Mouse (Mus musculus): ENCODE data around the gene Spsb4.

The Spsb4 gene

DNA sequence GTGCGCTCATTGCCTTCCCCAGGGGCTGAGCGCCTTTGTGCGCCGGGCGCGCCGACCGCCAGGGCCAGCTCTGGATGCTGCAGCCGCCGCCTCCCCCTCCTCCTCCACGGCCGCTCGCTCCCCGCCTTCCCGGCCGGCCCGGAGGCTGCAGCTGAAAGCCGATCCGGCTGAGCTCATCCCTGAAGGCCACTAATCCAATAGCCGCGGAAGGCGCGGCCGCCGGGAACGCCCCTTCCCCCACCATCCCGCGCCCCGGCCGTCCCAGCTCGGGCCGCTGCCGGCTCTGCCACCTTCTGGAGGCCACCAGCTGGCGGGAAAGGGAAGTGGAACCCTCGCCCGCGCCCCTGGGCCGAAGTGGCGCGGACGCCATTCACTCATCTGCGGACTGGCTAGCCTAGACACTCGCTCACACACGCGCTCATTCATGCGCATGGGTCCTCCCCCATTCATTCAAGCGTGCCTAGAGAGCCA, at the start of gene Spsb4:
Gene Spsb4 (minus strand): TSS at position 167 of the 471 bp plus-strand sequence.
- no peak for DNase-seq (ENCODE audit: low read depth, low spot score)

DNA sequence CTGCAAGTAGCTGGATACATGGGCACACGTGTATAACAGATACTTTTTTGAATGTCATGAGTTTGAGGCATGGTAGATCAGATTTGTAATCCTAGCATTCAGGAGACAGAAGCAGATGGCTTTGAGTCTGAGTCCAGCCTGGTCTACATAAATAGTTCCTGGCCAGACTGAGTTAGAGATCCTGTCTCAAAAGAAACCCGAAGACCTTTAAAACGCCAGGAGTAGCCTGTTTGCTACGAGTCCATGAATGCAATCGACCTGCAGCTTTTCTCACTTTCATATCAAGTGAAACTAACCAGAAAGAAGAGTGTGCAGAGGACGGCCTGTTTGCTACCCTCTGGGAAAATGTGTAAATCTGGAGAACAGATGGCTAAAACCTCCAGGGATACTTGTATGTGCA, 49.1 kb upstream of the Spsb4 start:
- no peak for DNase-seq (ENCODE audit: low read depth, low spot score)

GRCm38 (mm10) chr9:97065885-97066284, 47.2 kb upstream of the Spsb4 start:
- no peak for DNase-seq (ENCODE audit: low read depth, low spot score)

- DNase-seq (ENCODE audit: low read depth, low spot score), result no peak
Measured at GRCm38 (mm10) chr9:97065216-97065615, 46.6 kb upstream of the Spsb4 start.

GRCm38 (mm10) chr9:97064161-97064560, 45.5 kb upstream of the Spsb4 start:
- no peak for DNase-seq (ENCODE audit: low read depth, low spot score)

DNA sequence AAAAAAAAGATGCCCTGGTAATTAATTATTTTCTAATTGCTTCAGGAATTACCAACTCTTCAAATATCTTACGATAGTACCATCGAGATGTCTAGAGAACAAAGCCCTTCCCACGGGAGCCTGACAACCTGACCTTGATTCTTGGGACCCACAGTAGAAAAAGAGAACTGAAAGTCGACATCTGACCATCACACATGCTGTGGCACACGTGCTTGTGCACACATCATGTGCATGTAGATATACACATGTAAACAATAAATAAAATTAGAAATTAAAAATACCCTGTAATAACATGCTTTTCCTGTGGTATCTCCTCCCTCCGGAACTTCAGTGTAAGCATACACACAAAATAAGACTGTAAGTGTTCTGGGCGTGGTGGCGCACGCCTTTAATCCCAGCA, 43.1 kb upstream of the Spsb4 start:
- DNase-seq (ENCODE audit: low read depth, low spot score), result no peak

DNA sequence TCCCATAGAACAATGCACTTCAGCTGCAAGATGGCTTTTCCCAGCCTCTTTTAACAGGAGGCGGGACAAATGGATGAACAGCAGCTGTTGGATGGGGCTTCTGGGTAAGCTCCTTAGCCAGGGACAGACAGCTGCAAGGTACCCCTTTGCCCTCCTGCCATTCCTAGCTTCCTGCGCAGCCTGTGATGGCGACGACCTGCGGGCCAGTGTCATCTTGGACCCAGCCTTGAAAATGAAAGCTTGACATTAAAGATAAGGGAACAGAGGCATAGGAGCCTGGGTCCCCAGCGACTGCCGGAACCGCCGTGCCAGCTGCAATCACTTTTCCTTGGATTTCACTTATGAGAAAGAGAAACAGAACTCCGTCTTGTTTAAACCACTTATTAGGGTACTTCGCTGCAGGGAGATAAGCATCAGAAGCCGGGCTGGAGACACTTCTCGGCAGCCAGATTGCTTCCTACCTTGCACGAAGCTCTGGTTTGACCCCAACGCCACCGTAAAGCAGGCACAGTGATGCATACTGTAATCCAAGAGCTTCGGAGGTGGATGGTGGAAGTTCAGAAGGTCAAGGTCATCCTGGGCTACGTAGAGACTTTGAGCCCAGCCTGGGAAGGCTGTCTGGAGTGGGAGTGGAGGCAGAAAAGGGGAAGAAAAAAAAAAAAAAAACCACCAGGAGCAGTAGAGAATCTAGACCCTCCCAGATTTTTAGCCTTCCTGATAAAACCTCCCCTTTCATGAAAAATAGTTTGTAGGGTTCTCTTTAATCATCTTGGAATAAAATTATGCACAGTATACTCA, 38.1 kb upstream of the Spsb4 start:
- DNase-seq (ENCODE audit: low read depth, low spot score), result no peak

DNA sequence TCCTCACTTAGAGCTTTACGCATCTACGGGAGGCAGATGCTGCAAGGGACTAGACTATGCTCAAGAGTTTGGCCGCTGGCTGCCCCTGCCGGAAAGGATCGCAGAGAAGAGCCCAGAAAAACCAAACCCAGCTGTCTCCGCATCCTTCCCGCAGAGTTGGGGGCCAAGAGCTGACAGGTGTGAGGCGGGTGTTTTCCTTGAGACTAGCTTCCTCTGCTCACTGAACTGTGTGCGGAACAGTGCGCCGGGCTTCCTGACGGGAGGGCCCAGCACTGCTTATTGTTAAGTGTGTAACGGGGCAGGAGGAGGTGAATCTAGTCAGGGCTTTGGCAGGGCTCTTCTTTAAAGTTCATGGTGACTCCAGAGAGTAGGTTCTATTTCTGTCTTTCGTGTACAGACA, 37.3 kb upstream of the Spsb4 start:
- no peak for DNase-seq (ENCODE audit: low read depth, low spot score)

DNA sequence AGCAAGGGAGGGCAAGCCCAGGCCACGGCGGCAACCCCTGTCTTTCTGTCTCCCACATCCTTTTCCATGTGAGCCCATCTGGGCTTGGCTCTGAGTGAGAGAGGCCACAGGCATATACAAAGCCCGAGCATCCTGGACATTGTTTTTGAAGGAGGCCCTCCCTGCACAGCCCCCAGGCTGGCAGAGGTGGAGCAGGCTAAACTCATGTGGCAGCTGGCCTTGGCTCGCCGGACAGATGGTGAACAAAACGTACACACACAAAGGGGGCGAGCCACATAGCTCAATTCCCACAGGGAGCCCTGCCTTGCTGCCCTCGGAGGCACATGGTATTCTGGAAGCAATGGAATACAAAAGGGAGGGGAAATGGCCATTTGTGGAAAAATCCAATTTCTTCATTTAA, 32.5 kb upstream of the Spsb4 start:
- no peak for DNase-seq (ENCODE audit: low read depth, low spot score)

- DNase-seq (ENCODE audit: low read depth, low spot score), result no peak
Measured at GRCm38 (mm10) chr9:97046240-97046639, 27.6 kb upstream of the Spsb4 start.

DNA sequence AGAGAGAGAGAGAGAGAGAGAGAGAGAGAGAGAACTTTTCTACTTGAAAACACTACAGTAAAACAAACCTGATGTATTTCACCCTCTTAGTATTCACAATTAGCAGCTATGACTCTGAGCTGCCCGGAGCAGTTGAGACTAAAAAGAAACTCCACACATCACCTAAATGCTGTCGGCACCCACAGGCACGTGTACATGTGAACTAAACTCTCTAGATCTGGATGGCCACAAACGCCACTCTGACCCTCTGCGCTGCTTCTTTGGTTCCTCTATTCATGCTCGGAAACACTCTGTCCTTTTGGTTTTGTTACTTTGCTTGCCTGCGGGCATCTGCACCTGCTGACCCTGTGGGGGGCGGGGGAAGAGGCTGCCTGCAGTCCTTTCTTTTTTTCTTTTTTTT, 23.0 kb upstream of the Spsb4 start:
- no peak for DNase-seq (ENCODE audit: low read depth, low spot score)

- DNase-seq (ENCODE audit: low read depth, low spot score), result no peak
Measured at GRCm38 (mm10) chr9:97038010-97038409, 19.4 kb upstream of the Spsb4 start.

GRCm38 (mm10) chr9:97036656-97037055, 18.0 kb upstream of the Spsb4 start:
- DNase-seq (ENCODE audit: low read depth, low spot score), result no peak

DNA sequence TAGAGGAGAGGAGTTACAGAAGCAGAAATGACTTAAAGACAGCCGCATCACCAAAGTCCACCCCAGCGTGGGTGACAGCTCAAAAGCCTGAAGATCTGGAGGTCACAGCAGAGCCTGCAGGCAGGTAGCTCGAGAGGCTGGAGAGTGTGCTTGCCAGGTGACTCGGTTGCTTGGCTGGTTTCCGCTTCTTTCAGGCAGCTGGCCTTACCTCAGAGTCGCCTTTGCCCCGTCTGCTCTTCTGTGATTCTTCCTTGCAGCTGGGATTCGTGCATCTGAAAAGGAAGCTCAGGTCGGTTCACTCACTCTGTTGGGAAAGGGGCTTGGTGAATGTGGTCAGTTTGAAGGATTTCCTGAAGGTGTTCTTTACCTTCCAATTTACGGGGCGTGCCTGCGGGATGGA, 8.7 kb upstream of the Spsb4 start:
- no peak for DNase-seq (ENCODE audit: low read depth, low spot score)

- no peak for DNase-seq (ENCODE audit: low read depth, low spot score)
Measured at GRCm38 (mm10) chr9:97026006-97026405, 7.4 kb upstream of the Spsb4 start.

- DNase-seq (ENCODE audit: low read depth, low spot score), result no peak
Measured at GRCm38 (mm10) chr9:97024451-97024850, 5.8 kb upstream of the Spsb4 start.

DNA sequence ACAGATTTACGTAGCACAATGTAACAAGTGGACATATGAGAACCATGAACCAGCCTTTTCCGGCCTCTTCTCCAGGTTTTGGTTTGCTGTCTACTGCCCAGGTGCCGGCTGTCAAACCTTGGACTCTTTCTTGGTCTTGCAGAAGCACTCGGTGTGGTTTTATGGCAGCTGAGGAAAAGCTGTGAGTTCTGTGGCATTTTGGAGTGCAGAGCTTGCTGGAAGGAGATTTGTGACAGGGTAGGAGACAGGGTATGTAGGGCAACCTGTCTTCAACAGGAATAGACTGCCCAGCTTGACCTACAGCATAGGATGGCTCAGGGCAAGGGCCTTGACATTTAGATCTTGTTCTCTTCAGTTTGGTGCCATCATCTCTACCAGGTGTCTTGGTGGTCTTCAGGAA, 4.3 kb upstream of the Spsb4 start:
- no peak for DNase-seq (ENCODE audit: low read depth, low spot score)

DNA sequence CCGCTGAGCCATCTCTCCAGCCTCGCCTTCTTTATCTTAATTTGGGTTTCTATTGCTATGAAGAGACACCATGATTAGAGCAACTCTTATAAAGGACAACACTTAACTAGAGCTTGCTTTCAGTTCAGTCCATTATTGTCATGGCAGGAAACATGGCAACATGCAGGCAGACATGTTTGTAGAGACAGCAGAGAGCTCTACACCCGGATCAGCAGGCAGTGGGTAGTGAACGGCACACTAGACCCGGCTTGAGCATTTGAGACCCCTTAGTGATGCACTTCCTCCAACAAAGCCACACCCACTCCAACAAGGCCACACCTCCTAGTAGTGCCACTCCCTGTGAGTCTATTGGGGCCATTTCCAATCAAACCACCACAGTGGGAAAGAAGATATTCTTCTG, 3.7 kb upstream of the Spsb4 start:
- DNase-seq (ENCODE audit: low read depth, low spot score), result no peak

GRCm38 (mm10) chr9:97020152-97020551, 1.5 kb upstream of the Spsb4 start:
- DNase-seq (ENCODE audit: low read depth, low spot score), result no peak

DNA sequence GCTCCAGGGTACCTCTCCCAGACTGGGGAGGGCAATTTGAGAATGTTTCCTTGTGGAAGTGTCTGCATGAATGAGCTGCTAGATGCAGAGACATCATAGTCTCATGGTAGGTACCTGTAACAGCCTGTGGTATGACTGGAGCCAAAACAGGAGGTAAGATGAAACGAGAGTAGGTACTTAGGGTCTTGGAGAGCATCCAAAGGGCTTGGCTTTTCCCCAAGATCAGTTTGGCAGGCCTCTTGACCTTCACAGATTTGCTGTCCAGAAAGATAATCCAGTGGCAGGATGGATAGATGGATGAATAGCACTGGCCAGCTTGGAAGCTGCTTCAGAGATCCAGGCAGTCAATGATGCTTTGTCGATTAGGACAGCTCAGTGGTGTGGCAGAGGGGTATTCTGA, 1.0 kb upstream of the Spsb4 start:
- DNase-seq (ENCODE audit: low read depth, low spot score), result no peak

GRCm38 (mm10) chr9:97019231-97019630, 588 bp upstream of the Spsb4 start:
- DNase-seq (ENCODE audit: low read depth, low spot score), result no peak

- DNase-seq (ENCODE audit: low read depth, low spot score), result no peak
Measured at GRCm38 (mm10) chr9:97017811-97018641, 617 bp downstream of the Spsb4 start.

All from telencephalon, adult 2 months (tissue).